Mouse (Mus musculus) MEL (cell line): ENCODE data around the gene Poln.

Experiments
- CTCF ChIP-seq, 3 experiments: IDR thresholded peaks in 2 of 3; conservative IDR thresholded peaks in 1 of 3; 2 replicates each; pipeline ENCODE4 v1.5.1; 2011 to 2012; ENCODE audit warnings: low read length in 3 of 3, low read depth in 2 of 3, mild to moderate bottlenecking in 2 of 3, improper control_type of control experiment in 1 of 3, inconsistent platforms in 1 of 3, mixed read lengths in 1 of 3, moderate library complexity in 1 of 3; ENCODE audit not compliant: control insufficient read depth in 1 of 3, insufficient read depth in 1 of 3, poor library complexity in 1 of 3, severe bottlenecking in 1 of 3
- E2F4 ChIP-seq: IDR thresholded peaks from 2 replicates; pipeline ENCODE4 v1.6.1; 2011; ENCODE audit warnings: low read depth, low read length, improper control_type of control experiment, borderline replicate concordance
- ELF1 ChIP-seq: IDR thresholded peaks from 2 replicates; pipeline ENCODE4 v1.6.1; 2014; ENCODE audit warnings: low read depth, mild to moderate bottlenecking, inconsistent platforms, low read length, improper control_type of control experiment, moderate library complexity
- GATA1 ChIP-seq: IDR thresholded peaks from 2 replicates; pipeline ENCODE4 v1.6.1; 2011; ENCODE audit warnings: low read depth, low read length, improper control_type of control experiment
- ZNF384 ChIP-seq: IDR thresholded peaks from 2 replicates; pipeline ENCODE4 v1.6.1; 2012; ENCODE audit warnings: low read depth, mild to moderate bottlenecking, inconsistent platforms, low read length, improper control_type of control experiment

DNA sequence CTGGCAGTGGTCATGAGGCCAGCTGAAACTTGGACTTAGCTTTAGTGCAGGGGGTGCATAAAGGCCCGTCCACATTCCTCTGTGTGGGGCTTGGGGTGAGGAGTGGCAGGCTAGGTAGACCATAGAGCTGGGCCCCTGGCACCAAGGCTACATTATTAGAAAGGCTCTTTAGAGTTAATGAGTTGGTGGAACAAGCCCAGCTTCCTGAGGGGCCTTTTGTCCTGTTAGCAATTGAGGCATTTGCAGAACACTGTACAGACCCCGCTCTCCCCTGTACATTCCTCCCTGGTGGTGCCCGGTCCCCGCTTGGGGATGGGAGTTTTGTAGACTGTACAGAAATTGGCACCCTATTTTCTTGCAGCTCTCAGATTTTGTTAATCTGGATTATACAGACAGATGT lies 166.6 kb downstream of the Poln start:
- TF ChIP-seq ELF1 (no peak), E2F4 (no peak), ZNF384 (no peak), GATA1 (no peak), CTCF (IDR thresholded peaks at IDR 0.05 in 2 of 3, conservative IDR thresholded peaks at IDR 0.05 in 1 of 3; ENCODE audit: control insufficient read depth in 1 of 3, insufficient read depth in 1 of 3, low read depth in 2 of 3, low read length in 3 of 3, poor library complexity in 1 of 3, severe bottlenecking in 1 of 3) (no peak)
